Mouse (Mus musculus) lung, adult 10 weeks (tissue): Measurements from ENCODE around the gene Gm49361. TPM values are rescaled to one million over a fixed set of nuclear protein-coding genes. Genes with fewer than 3 reads are reported as not detected.

Experiments
- polyA plus RNA-seq: library from polyadenylated mRNA; stranded (reverse); fragments of 350-450 nt; fragmentation: Illumina TruSeq; extraction: RNeasy Lipid Tissue Mini Kit (QIAGEN cat#74804); gene quantifications from one replicate; pipeline ENCODE4 v1.2.3, GENCODE M21; 2014; ENCODE audit warnings: low read depth, low replicate concordance; ENCODE audit not compliant: insufficient read depth

Gm49361 gene
- not detected for polyA plus RNA-seq

GRCm38 (mm10) chr14:57746001-57746771, at the start of gene Gm49361:
Gene Gm49361 (minus strand): TSS chr14:57746103.

GRCm38 (mm10) chr14:57758237-57758636, 12.3 kb upstream of the Gm49361 start, which contains the start of gene Lats2:
Gene Lats2 (minus strand): TSS chr14:57758388.

GRCm38 (mm10) chr14:57664822-57665627, 80.9 kb downstream of the Gm49361 start, which contains the start of gene Xpo4:
Gene Xpo4 (minus strand): TSS chr14:57665430.

Other genes with a start within 250 kb of the Gm49361 start
- gene Il17d, start 221.3 kb downstream of the Gm49361 start, polyA plus RNA-seq = 5.2 TPM
- gene Eef1akmt1, start 174.5 kb downstream of the Gm49361 start, polyA plus RNA-seq = 29.5 TPM
- gene Xpo4, start 80.7 kb downstream of the Gm49361 start, polyA plus RNA-seq = 3.7 TPM
- gene Lats2, start 12.3 kb upstream of the Gm49361 start, polyA plus RNA-seq = 24.3 TPM
- gene Sap18, start 52.1 kb upstream of the Gm49361 start, polyA plus RNA-seq = 130 TPM
- 0.20 TPM for gene Ska3, start 80.1 kb upstream of the Gm49361 start, polyA plus RNA-seq
- gene Mrpl57, start 80.1 kb upstream of the Gm49361 start, polyA plus RNA-seq = 63.0 TPM
- 21.2 TPM for gene Zdhhc20, start 144.2 kb upstream of the Gm49361 start, polyA plus RNA-seq